Mouse (Mus musculus): Measurements from ENCODE around the gene Tbx22.

Tbx22 gene

DNA sequence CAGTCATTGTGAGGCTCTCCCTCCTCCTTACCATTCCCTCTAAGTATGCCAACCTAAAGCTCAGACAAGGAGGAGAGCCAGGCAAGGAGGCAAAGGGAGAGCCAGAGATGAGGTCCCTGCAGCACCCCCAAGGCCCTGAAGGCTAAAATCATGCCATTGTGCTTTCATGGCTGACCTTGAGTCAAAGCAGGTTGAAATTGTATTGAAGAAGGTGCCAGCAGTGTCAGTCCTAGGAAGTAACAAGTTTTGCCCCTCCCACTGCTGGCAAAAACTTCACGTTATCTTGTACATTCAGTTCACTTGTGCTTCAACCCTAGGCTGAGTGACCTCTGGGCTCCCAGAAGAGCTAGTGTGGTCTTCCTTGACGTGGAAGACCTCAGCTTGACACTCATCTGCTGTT, at the start of gene Tbx22:
Tbx22 (plus strand) TSS at position 301 of the 400 bp plus-strand sequence.
- DNase-seq (ENCODE audit: low spot score), result no peak

DNA sequence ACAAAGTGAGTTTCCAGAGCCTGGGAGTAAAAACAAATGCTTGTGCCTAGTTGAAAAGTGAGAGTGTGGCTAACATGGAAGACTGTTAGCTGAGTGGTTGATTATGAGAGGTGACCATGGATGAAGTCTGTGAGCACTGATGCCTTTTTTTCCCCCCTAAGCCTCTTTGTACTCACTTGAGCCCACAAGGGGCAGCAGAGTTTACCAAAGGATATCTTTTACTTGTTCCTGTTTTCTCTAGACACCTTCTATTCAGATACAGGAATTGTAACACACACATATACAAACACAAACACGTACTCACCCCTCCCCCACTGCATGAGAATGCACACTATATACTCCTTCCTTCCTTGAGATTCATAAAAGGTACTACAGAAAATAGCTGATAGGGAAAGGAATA, 913 bp downstream of the Tbx22 start:
- DNase-seq (ENCODE audit: low spot score), result no peak

DNA sequence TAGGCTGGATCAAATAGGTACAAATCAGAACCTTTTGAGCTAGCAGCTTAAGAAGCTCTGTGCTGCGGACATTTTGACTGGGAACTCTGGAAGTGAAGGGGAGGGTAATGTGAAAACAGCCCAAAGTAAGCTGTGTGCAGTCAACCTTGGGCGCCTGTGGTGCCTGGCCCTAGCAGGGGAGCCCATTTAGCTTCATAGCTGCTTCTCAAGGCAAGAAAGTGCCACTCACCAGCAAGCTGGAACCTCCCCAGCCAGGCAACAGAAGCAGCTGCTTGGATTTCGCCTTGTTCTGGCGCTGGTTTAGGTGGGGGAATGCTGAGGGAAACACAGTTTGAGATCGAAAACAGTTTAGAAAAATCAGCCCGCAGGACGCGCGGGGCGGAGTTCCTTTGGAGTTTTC, 11.4 kb downstream of the Tbx22 start:
- DNase-seq (ENCODE audit: low spot score), result no peak

DNA sequence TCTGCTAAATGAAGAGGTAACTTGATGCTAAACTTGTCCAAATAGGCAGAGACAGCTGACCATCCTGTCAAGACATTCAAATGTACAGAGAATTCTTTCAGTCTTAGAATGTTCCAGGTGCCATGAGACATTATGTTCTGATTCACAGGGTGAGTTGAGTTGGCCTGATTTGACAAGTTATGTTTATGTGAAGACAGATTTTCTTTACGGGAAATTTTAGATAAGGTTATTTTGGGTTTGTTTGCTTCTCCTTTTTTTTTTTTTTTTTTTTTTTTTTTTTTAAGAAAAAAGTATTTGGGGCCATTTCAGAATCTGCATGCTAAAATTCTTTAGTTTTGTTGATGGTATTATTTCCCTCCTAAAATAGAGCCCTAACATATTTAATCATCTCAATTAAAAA, 40.8 kb downstream of the Tbx22 start:
- no peak for DNase-seq (ENCODE audit: low spot score)

DNA sequence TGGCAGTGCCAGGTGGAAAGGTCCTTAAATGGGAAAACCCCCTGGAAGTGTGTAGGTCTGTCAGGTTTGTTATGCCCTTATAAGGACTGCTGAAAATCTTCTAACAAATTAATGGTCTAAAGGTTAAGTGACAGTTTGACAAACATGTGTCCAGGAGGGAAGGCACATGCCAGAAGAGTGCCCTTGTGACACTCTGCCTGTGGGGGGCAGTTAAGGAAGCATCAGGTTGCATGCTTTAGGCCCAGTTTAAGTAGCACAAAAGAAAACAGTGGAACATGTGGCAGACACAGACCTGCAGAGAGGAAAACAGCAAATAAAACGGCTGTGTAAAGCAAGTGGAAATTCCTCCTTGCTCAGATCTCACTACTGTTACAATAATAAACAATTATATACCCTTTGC, 55.8 kb downstream of the Tbx22 start:
- no peak for DNase-seq (ENCODE audit: low spot score)

All from layer of hippocampus, adult 11-12 months (tissue).